Mouse (Mus musculus) intestine, embryonic 14.5 days (tissue): ENCODE measurements at regions not wholly inside any gene's neighbourhood (a gene's known extent, or its start where the extent isn't known, plus 50 kb on each side); places are given as distances from the start of the nearest gene placed in this dataset.

Experiments used
- ATAC-seq: fragments of 200-750 bp; cut with Nextera tagmentation; replicated peaks from 2 replicates; pipeline ENCODE4 v1.8.0; 2017; ENCODE audit warnings: low read depth, moderate number of reproducible peaks, moderate TSS enrichment, moderate library complexity; ENCODE audit not compliant: low FRiP score, low TSS enrichment
- DNase-seq: peaks from one replicate; pipeline ENCODE4 v3.0.0-alpha.2; 2018; ENCODE audit warnings: low spot score
- H3K27ac ChIP-seq: fragments of 300-500 bp; sonication (generic); 2 replicates; pipeline ENCODE4 v1.5.1; 2014; ENCODE audit warnings: low read depth, mild to moderate bottlenecking, control low read depth
- H3K27me3 ChIP-seq: fragments of 300-500 bp; sonication (generic); replicated peaks from 2 replicates; pipeline ENCODE4 v1.6.1; 2014; ENCODE audit warnings: low read length, control low read depth; ENCODE audit not compliant: control insufficient read depth, insufficient read depth
- H3K36me3 ChIP-seq: fragments of 300-500 bp; sonication (generic); 2 replicates; pipeline ENCODE4 v1.6.1; 2014; ENCODE audit warnings: low read length, control low read depth; ENCODE audit not compliant: control insufficient read depth, insufficient read depth
- H3K4me1 ChIP-seq: fragments of 300-500 bp; sonication (generic); replicated peaks from 2 replicates; pipeline ENCODE4 v1.6.1; 2014; ENCODE audit warnings: low read length, control low read depth, mixed read lengths; ENCODE audit not compliant: control insufficient read depth, insufficient read depth
- H3K4me2 ChIP-seq: fragments of 300-500 bp; sonication (generic); 2 replicates; pipeline ENCODE4 v1.6.1; 2014; ENCODE audit warnings: low read length
- H3K4me3 ChIP-seq: fragments of 300-500 bp; sonication (generic); 2 replicates; pipeline ENCODE4 v1.5.1; 2014; ENCODE audit warnings: low read depth, low read length, control low read depth, mixed read lengths
- H3K9ac ChIP-seq: fragments of 300-500 bp; sonication (generic); 2 replicates; pipeline ENCODE4 v1.6.1; 2014; ENCODE audit warnings: mild to moderate bottlenecking, low read length
- H3K9me3 ChIP-seq: fragments of 300-500 bp; sonication (generic); 2 replicates; pipeline ENCODE4 v1.6.1; 2016; ENCODE audit warnings: low read length, control low read depth; ENCODE audit not compliant: control insufficient read depth
- WGBS: fragments of 180-500 bp; shearing (Covaris S2); extraction: QIAGEN DNeasy Blood & Tissue Kit; methylation state at CpG from one replicate; pipeline ENCODE4 v1.1.7; 2014; 5-methylcytosine and 5-hydroxymethylcytosine counted together

DNA sequence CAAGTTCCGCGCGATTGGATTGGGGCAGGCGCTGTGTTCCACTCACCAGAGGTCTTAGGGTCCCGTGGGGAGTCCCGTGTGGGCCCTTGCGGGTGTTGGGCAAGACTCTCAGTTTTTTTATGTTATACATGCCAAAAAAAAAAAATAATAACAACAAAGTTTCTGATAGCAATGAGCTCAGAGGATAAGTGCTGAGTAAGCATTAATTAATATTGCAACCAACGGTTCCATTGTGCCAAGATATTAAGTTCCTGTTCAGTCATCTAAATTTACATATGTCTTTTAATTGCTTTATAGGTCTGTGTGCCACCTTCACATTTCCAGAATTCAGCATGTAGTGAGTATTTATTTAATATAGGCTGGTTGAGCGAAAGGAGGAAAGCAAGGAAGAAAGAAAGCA lies 77.5 kb upstream of the Dmac1 start:
- Histone ChIP-seq H3K4me3 (no peak overlapping the region), H3K9me3 (no peaks in the 10 kb centered on the region), H3K4me2 (no peak overlapping the region), H3K9ac (no peak overlapping the region), H3K36me3 (no peaks in the 10 kb centered on the region), H3K27ac (no peak overlapping the region), H3K27me3 (no peaks in the 10 kb centered on the region), H3K4me1 (no peaks in the 10 kb centered on the region; the same call in 1 of the 2 replicates)
- ATAC-seq (no peak), DNase-seq (no peak)
- 93% methylated on average over 5 of the region's 9 CpGs for WGBS

DNA sequence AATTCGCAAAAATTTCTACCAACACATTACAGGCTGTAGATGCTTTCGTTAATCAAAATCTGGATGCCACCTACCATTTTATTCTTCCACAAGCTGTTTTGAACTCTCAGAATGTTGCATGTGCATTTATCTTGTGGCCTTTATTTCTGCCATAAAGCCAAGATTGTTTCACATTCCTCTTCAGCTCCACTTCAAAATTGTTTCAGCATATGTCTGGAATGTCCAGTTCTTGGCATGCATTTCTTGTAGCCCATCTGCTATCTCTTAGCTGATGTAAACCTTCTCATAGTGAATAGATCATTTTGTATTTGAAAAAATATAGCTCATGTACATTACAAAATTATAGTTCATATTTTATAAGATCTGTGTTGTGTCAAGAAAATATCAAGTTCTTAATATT lies 56.4 kb upstream of the Dmac1 start:
- no peak overlapping the region for H3K4me3 ChIP-seq
- no peak overlapping the region for H3K4me2 ChIP-seq
- no peak for DNase-seq
- H3K27ac ChIP-seq = no peak overlapping the region
- no peaks in the 10 kb centered on the region for H3K9me3 ChIP-seq
- no peak overlapping the region for H3K9ac ChIP-seq
- 84% methylated on average over 2 of the region's 2 CpGs for whole genome bisulfite sequencing
- H3K36me3 ChIP-seq = no peaks in the 10 kb centered on the region
- H3K27me3 ChIP-seq = no peaks in the 10 kb centered on the region
- ATAC-seq = no peak
- H3K4me1 ChIP-seq = no peaks in the 10 kb centered on the region

- Histone ChIP-seq H3K9ac (no peak overlapping the region), H3K4me3 (no peak overlapping the region), H3K9me3 (no peaks in the 10 kb centered on the region), H3K27me3 (no peaks in the 10 kb centered on the region), H3K4me2 (no peak overlapping the region), H3K4me1 (no peaks in the 10 kb centered on the region), H3K36me3 (no peaks in the 10 kb centered on the region), H3K27ac (no peak overlapping the region)
- no peak for ATAC-seq
- no peak for DNase-seq
- 89% methylated on average over 5 of the region's 5 CpGs for WGBS
These were observed 54.7 kb upstream of the Dmac1 start for GRCm38 (mm10) chr4:75332791-75333190.

- Histone ChIP-seq H3K4me2 (no peak overlapping the region), H3K4me3 (no peak overlapping the region), H3K27me3 (no peaks in the 10 kb centered on the region), H3K36me3 (no peaks in the 10 kb centered on the region), H3K9me3 (no peaks in the 10 kb centered on the region), H3K9ac (no peak overlapping the region), H3K4me1 (no peaks in the 10 kb centered on the region), H3K27ac (peak overlapping the region; percentile 33; the same call in 1 of the 2 replicates)
- DNase-seq (no peak), ATAC-seq (no peak)
- 52% methylated on average over 6 of the region's 6 CpGs for WGBS
These were observed 51.5 kb upstream of the Dmac1 start for GRCm38 (mm10) chr4:75329511-75330171.
